Mouse (Mus musculus) spleen, adult 18-20 months (tissue): ENCODE measurements at regions not wholly inside any gene's neighbourhood (a gene's known extent, or its start where the extent isn't known, plus 50 kb on each side); places are given as distances from the start of the nearest gene placed in this dataset.

Source experiments
- DNase-seq, 2 experiments: peaks; one replicate each; pipeline ENCODE4 v3.0.0; 2022; ENCODE audit warnings: mixed read lengths in 2 of 2

DNA sequence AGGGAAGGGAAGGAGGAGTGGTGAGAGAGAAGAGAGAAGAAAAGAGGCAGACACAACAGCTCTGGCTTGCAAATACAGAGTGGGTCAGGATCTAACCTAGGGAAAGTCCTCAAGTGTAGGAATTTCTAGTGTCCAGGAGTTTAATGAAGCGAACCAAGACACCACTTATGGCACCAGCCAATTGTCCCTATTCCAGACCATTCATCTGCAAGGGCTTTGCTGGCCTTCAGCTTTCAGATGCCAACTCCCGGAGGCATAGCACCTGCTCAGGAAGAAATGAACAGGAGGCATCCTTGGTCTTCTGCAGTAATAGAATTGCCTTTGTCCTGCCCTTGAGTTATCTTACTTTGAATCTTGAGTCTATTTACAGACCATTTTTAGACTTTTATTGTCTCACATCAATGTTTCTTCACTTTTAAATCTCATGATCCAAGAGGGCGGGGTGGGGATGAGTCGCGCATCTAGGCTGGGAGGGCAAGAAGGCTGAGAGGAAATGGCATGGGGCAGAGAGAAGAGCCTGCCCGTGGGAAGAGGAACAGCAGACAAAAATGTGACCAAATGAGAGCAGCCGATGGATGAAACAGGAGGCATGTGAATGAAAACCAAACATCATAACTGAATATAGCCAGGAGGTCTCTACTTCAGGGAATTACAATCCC, 190.1 kb upstream of the Hmga2 start:
- DNase-seq, result no peak

DNA sequence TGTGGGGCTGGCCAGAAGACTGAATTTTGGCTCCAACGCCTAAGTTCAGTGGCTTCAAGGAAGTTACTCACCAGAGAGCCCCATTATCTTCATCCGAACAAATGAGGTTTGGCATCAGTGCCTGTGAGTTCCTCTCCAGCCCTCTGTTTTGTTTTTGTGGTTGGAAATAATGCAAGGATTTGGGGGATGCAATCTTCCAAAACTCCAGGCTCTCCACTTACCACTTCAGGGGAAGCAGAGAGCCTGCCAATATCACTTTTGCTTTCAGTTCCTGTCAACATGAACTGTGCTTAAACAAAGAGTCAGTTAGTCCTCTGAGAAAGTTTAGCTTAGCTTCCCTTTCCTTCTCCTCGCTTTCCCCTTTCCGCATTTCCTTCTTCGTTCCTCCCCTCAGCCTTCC, 189.4 kb upstream of the Hmga2 start:
- no peak for DNase-seq

DNA sequence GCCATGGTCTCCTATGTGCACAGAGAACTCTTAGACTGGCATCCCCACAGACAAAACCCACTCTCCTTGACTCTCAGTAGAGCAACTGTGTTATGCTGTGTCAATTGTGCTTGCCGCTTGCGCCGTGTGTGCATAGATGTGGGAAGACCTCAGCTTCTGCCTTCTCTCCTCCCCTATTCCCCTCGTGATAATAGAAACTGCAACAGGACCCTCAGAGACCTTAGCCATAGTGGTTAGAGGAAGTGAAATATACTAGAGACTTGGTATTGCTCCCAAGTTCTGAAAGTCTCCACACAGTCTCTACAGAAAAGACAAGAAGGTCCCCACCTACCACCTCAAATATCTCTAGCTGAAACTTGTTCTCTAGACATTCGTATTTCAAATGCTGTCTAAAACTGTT, 188.2 kb upstream of the Hmga2 start:
- no peak for DNase-seq

GRCm38 (mm10) chr10:120663396-120663795, 187.1 kb upstream of the Hmga2 start:
- DNase-seq, result no peak

GRCm38 (mm10) chr10:120660503-120660902, 184.2 kb upstream of the Hmga2 start:
- no peak for DNase-seq

GRCm38 (mm10) chr10:120655238-120655931, 179.1 kb upstream of the Hmga2 start:
- DNase-seq, result no peak

DNA sequence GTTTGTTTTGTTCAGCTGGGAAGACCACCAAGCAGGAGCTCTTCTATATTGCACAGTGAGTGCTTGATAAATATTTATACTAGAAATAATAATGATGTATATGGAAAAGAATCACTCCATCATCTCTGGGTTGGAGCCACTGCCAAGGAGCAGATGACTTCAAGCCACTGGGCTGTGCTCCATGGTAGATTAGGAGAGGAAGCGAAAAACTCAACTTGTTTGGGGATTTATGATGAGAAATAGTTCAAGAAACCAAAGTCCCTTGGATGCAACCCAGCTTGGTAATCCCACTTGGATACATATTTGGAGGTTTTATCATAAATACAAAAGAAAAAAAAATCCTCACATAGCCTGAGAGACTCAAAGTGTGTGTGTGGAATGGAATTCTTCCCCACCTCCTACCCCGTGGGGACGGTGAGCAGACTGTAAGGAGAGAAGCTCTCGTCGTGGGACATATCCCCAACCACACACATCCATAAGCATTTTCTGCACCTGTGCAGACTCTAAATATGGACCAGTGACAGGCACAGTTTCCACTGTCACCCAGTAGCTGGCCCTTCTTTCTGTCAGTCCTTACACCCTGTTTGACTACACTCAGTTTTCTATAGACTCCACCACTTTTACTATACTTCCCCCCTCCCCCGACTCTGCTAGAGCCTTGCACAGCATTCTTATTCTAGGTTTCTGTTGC, 176.4 kb upstream of the Hmga2 start:
- DNase-seq, result no peak

DNA sequence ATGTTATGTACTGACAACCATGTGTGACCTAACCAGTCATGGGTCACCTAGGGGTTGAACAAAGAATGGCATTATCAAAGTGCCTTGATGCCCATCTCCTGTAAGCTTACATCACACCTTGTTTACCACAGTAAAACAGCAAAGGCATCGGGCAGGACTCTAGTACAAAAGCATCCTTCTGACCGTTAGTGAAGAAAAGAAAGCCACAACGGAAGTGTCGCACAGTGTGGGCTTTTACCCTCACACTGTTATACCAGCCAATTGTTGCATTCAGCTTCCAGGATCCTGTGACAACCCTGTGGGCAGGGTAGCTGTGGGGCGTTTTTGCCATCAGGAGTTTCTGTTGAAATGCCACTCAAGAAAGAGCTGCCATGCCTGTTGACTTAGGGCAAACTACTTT, 175.6 kb upstream of the Hmga2 start:
- DNase-seq, result no peak

DNA sequence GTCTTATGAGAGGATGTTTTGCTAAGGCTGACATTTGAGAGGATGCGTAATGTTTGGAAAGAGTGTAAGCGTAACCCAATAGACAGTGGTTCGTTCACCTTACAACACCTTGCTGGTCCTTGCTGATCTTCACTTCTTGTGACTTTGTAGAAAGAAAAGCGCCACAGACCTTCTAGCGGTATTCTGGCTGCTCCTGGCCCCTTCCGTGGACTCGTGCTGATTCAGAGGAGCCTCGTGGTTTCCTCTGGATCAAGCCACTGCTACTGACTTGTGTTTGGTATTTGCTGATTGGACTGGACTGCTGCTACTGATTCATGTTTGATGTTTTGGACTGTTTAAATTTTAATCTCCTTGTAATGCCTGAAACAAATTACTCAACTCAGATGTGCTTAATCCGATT, 174.1 kb upstream of the Hmga2 start:
- no peak for DNase-seq

DNA sequence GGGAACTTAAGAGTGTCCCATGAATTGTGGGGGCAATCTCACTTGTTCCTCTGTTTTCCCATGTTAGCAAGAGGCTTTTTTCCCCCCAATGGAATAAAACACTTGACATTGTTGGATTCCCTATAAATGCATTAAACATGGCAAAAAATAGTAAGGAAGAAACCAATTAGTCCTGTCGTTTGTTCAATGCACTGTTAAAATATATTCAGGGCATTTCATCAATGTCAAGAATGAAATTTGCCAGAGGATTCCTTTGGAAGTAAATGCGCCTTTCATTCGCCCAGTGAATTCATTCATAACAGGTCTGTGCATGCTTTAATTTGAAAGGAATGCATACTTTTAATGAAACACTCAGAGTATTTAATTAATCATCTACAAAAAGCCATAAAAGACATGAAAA, 172.5 kb upstream of the Hmga2 start:
- DNase-seq, result no peak

GRCm38 (mm10) chr10:120648031-120648430, 171.8 kb upstream of the Hmga2 start:
- no peak for DNase-seq

DNA sequence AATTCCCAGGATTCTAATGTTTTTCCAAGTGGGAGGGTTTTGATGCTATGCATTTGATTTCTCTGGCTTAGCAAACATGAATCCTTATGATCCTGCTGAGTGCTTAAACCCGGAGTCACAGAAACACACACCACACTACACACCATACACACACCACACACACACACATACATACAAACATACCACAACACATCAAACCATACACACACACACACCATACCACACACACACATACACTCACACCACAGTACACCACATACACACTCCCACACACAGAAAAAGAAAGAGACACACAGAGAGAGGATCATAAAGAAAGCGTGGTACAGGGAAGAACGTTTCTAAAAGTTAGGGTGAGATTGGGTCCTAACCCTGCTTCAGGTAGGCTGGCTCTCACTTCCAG, 171.1 kb upstream of the Hmga2 start:
- DNase-seq, result no peak

DNA sequence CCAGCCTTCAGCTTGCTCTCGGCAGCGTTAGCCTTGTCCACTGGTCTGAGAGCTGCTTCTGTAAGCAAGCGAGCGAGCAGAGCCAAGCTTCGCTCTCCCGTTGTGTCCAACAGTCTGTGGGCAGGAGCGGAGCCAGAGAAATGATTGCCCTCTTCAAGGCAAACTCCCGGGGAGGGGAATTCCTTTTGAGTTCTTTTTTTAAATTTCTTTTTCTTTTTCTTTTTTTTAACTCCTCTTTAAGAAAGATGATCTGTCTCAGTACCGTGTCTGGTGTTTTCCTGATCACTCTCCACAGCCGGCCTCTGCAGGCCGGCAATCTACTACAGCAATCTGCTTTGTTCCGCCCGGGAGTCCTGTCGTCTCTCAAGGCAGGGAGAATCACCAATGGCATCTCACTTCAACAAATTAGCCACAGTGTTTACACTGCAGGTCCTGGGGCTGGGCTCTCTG, 170.6 kb upstream of the Hmga2 start:
- DNase-seq, result no peak

DNA sequence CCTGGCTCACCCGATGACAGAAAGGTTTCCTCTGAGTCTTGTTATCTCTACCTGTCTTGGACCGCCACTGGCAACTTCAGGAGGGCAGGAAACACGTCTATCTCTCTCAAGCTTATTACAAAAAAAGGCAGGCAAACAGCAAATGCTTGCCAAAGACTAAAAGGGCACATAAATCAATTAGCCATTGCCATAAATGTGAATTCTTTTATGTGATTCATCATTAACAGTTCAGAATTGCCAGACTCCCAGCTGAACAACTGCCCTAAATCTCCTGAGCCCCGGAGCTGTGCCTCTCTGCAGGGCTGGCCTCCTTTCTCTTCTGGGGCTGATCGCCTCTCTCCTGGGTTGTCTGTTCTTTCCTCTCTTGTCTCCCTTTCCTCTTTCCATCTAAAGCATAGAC, 164.6 kb upstream of the Hmga2 start:
- no peak for DNase-seq

DNA sequence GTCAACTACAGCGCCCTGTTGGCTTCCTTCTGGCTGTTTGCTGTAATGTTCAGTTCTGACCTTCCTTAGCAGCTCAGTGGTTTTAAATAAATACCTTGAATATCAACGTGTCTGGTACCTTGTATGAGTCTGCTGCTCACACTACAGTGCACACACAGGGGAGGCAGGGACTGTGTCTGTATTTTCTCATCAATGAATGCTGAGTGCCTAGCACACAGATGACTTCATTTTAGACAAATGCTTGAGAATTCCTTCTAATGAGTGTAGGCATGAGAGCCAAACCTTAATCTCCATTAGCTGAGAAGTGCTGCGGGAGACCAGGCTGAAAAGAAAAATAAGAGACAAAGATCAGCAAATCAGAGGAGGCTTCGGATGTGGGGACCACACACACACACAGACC, 162.0 kb upstream of the Hmga2 start:
- no peak for DNase-seq

DNA sequence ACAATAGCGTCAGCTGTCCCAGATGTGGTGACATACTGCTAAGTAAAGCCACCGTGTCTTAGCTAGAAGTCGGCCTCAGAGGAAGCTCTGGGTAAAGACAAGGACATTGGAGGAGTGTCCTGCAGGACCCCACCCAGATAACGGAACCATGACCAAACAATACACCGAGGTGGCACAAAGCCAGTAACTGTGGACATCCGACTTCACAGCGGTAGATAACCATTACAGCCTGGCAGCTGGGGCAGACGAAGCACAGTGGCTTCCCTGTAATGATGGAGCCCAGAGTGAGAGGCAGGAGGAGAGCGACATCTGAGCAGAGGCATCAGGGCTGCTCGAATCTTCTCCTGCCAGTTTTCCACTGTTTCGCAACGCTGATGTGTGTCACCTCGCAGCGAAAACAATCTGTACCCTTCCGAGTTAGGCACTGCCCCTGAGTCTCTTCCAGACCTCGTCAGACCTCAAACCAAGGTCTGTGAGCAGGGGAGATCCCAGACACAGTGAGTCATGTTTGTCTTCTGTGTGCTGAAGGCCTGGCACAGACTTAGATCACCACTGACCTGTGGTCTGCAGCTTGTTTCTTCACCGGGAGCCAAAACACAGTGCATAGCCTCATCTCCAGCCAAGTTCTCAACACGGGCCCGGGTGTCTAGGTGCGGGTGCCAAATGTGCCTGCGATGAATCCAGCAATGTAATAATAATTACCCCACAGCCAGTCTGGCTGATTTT, 159.7 kb upstream of the Hmga2 start:
- DNase-seq, result no peak

DNA sequence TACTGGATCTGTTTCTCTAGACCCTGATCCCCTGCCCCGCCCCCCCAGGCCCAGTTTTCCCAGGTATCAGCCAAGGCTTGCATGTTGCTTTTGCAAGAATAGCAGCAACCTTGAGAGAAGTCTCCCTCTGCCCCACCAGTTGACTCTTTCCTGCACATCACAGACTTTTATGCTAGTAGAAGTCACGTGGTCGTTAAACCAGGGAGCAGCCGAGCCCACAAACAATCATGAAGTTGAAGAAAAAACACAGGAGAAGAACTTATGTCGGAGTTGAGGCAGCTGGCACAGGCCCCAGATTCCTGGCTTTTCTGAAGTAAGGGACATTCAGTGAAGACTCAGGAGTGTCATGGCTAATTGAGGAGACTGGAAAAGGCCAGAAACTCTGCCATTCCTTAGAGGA, 158.9 kb upstream of the Hmga2 start:
- no peak for DNase-seq

DNA sequence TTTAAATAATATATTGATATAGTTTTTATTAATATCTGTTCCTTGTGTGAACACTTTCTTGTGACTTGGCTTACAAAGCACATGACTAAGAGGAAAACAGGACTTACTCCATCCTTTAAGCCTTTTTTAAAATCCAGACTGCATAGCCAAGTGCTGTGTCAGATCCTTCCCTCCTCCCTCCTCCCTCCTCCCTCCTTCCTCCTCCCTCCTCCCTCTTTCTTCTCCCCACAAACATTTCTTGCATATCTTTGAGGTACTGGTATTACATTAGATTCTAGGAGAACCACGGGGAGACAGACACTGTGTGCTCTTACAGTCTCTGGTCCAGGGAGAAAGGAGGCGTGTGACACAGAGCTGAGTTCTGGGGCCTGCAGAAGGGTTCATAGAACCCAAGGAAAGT, 155.8 kb upstream of the Hmga2 start:
- no peak for DNase-seq

DNA sequence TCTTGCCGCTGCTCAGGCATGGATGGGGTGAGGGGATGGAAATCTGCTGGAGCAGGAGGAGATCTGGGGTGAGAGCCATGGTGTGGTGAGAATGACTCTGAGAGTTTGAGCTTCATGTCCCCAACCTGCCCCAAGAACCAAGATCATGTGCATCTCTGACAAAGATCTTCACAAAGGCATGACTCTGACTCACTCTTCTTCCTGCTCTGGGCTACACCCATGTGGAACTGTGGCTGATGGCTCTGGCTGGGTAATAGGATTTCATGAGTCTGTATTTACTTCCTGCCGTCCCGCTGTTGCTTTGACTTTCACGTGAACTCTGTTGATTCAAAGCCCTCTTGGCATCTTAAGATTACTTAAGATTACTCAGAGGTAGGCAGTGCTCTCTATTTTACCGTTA, 151.8 kb upstream of the Hmga2 start:
- no peak for DNase-seq

GRCm38 (mm10) chr10:120625474-120625873, 149.2 kb upstream of the Hmga2 start:
- no peak for DNase-seq

DNA sequence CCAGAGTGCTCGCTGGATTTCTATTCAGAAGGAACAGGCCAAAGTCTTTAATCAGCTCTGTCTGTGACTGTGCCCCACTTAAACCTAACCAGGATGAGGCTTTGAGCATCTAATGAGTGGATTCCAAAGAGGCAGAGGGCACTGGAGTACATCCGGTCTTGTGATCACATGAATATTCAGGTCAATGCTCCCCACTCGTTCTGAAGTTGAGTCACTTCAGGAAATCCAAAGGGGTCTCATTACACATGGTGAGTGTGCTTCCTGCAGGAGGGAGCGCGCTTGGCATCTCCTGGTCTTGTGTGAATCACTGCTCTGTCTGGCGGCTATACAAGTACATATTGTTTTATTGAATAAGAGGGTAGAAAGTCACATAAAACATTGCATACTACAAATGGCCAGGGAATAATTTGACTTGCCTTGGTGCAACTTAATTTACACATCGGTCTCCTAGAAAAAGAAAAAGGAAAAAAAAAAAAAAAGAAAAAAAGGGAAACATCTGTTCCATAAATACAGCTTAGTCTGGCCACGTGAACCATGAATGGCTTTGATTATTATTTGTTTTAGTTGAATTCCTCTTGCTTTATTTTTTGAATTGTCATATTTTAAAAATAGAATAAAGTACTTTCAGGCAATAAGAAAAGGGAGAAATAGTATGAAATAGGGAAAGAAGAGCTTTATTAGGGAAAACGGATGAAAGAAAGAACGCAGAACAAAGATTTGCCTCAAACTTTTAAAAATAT, 148.1 kb upstream of the Hmga2 start:
- no peak for DNase-seq

DNA sequence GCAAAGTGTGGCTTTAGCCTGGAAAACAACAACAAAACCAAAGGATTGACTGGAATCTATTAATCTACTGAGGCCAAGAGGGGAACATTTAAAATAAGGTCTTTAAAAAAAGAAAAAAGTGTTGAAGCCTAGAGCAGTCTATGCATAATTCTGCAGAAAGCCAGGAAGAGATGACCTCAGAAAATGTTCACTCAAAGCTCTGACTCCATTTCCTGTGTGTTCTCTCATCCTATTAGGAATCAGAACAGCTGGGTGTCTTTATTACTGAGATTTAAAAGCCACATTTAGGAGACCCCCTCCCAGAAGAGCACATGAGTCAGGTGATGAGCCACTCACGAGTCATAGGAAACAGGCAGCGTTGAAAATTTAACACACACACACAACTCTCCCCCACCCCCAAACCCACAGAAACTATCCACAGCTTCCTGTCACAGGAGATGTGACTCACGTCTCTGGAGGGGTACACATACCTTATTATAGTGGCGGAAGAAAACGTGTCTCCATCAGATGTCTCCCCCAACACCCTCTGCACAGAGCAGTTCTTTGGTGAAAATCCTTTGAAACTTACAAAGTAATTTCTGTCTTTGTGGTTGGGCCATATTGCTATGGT, 140.2 kb upstream of the Hmga2 start:
- DNase-seq, result no peak
